Mouse (Mus musculus): ENCODE results near the gene Spdl1. TPM values are rescaled to one million over a fixed set of nuclear protein-coding genes. Genes with fewer than 3 reads are reported as not detected.

The Spdl1 gene
- 19.8 and 20.0 TPM in 2 replicates for polyA plus RNA-seq (2016; fragmentation: Nextera tagmentation; extraction: Ambion mirVana)

- H3K4me2 ChIP-seq: peak within 1 kb of the TSS; percentile 84
- peak within 1 kb of the TSS; percentile 83 for H3K4me3 ChIP-seq
- H3K27me3 ChIP-seq (replicated peaks): 0 out of 2 replicates have a peak, but pooled peaks cover 9% of the 10 kb centered on the region
- peaks cover 28% of the 10 kb centered on the region for H3K36me3 ChIP-seq
- peak; percentile 96 for ATAC-seq
- H3K9ac ChIP-seq: peak within 1 kb of the TSS; percentile 84
- H3K9me3 ChIP-seq (replicated peaks): no peaks in the 10 kb centered on the region
- WGBS (ENCODE audit: insufficient replicate concordance): under 1% methylated on average over 49 of the region's 49 CpGs
- H3K27ac ChIP-seq: peak within 1 kb of the TSS; percentile 91
- H3K4me1 ChIP-seq: peaks cover 22% of the 10 kb centered on the region
Measured at GRCm38 (mm10) chr11:34833318-34834086, at the start of gene Spdl1. TSS of gene Spdl1 (minus strand) at chr11:34833641.

DNA sequence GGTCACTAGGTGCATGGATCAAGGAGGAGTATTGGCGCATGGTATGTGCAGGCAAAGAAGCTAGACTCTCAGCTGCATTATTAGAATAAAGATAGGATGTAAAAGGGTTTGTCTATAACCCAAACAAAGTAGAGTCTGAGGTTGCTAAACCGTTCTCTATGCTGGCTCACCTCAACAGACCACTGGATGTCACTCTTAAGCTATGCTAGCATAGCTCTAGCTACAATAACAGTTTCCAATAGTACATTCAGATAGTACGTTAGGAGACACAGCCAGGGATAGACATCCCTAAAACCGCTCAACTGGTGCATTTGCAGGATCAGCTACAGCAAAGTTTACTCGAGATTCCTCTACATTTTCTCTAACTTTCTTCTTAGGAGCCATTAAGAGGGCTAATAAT is 48.1 kb upstream of the Spdl1 start:
- H3K9me3 ChIP-seq (replicated peaks): no peaks in the 10 kb centered on the region
- no peak overlapping the region for H3K4me3 ChIP-seq
- no peaks in the 10 kb centered on the region for H3K27me3 ChIP-seq (replicated peaks)
- 34% methylated on average over 5 of the region's 5 CpGs for WGBS (ENCODE audit: insufficient replicate concordance)
- ATAC-seq: no peak
- H3K4me1 ChIP-seq: no peaks in the 10 kb centered on the region
- no peak overlapping the region for H3K9ac ChIP-seq
- H3K4me2 ChIP-seq: no peak overlapping the region
- no peak overlapping the region for H3K27ac ChIP-seq
- H3K36me3 ChIP-seq: no peaks in the 10 kb centered on the region

- no peak overlapping the region for H3K27ac ChIP-seq
- H3K4me1 ChIP-seq: no peaks in the 10 kb centered on the region
- no peaks in the 10 kb centered on the region for H3K36me3 ChIP-seq
- H3K9me3 ChIP-seq (replicated peaks): no peaks in the 10 kb centered on the region
- H3K27me3 ChIP-seq (replicated peaks): no peaks in the 10 kb centered on the region
- no peak overlapping the region for H3K4me2 ChIP-seq
- no peak for ATAC-seq
- H3K4me3 ChIP-seq: no peak overlapping the region
- H3K9ac ChIP-seq: no peak overlapping the region
- WGBS (ENCODE audit: insufficient replicate concordance): 33% methylated on average over 1 of the region's 1 CpGs
Measured at GRCm38 (mm10) chr11:34879678-34880077, 46.2 kb upstream of the Spdl1 start.

DNA sequence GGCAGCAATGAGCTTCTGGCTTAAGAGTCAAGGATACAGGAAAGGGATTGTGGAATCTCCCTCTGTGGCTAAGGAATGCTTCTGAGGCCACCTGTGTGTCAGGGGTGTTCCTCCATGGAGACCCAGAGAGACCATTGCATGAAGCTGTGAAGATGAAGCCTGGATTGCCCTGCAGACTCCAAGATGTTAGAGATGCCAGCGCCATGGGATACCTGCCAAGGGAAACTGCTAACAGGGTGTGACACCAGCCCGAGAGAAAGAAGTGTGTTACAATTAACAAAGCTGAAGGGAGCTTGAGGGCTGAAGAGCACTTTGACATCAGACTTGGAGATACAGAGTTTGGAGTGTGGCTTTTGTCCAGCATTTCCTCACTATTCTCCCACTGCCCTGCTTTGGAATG is 40.4 kb upstream of the Spdl1 start:
- no peak overlapping the region for H3K4me3 ChIP-seq
- H3K9ac ChIP-seq: no peak overlapping the region
- no peaks in the 10 kb centered on the region for H3K27me3 ChIP-seq (replicated peaks)
- H3K4me2 ChIP-seq: no peak overlapping the region
- H3K36me3 ChIP-seq: no peaks in the 10 kb centered on the region
- H3K27ac ChIP-seq: no peak overlapping the region
- H3K4me1 ChIP-seq: no peaks in the 10 kb centered on the region
- WGBS (ENCODE audit: insufficient replicate concordance): 52% methylated on average over 2 of the region's 2 CpGs
- no peaks in the 10 kb centered on the region for H3K9me3 ChIP-seq (replicated peaks)
- ATAC-seq: no peak

DNA sequence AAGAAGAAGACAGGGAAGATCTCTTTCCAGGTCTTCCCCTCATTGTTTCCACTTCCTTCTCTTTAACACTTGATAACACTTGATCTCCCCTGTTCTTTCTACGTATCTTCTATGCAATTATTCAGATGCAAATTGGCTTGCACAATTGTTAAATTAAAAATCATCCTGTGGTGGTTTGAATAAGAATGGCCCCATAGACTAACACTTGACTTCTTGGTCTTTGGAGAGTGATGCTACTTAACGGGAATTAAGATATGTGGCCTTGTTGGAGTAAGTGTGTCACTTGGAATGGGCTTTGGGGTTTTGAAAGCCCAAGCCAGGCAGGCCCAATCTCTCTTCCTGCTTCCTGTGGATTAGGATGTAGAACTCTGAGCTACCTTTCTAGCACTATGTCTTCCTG is 39.0 kb upstream of the Spdl1 start:
- 45% methylated on average over 2 of the region's 2 CpGs for WGBS (ENCODE audit: insufficient replicate concordance)
- no peak for ATAC-seq
- Histone ChIP-seq H3K4me2 (no peak overlapping the region), H3K36me3 (no peaks in the 10 kb centered on the region), H3K9ac (no peak overlapping the region), H3K9me3 (replicated peaks) (no peaks in the 10 kb centered on the region), H3K4me3 (no peak overlapping the region), H3K27ac (no peak overlapping the region), H3K4me1 (no peaks in the 10 kb centered on the region), H3K27me3 (replicated peaks) (no peaks in the 10 kb centered on the region)

GRCm38 (mm10) chr11:34871991-34872390 is 38.5 kb upstream of the Spdl1 start:
- Histone ChIP-seq H3K27me3 (replicated peaks) (no peaks in the 10 kb centered on the region), H3K9ac (no peak overlapping the region), H3K27ac (no peak overlapping the region), H3K36me3 (no peaks in the 10 kb centered on the region), H3K4me2 (no peak overlapping the region), H3K4me3 (no peak overlapping the region), H3K9me3 (replicated peaks) (no peaks in the 10 kb centered on the region), H3K4me1 (no peaks in the 10 kb centered on the region)
- 52% methylated on average over 3 of the region's 3 CpGs for WGBS (ENCODE audit: insufficient replicate concordance)
- no peak for ATAC-seq

DNA sequence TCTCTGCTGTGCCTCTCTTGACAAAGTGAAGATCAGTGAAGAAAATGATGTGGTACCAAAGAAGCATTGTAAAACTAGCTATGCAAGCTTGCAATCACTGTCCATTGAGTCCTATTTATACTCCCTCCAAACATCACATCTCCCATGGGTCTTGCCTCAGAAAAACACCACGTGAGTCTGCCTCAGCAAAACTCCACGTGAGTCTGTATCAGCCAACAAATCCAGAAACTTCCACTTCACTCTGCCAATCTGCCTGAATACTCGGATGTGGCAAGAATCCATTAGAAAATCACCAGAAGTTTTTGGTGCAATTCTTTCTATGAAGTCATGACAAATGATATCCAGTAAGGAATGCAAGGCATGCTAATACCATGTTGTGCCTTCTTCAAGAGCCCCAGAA is 38.0 kb upstream of the Spdl1 start:
- Histone ChIP-seq H3K36me3 (no peaks in the 10 kb centered on the region), H3K27me3 (replicated peaks) (no peaks in the 10 kb centered on the region), H3K4me1 (no peaks in the 10 kb centered on the region), H3K9me3 (replicated peaks) (no peaks in the 10 kb centered on the region), H3K4me3 (no peak overlapping the region), H3K9ac (no peak overlapping the region), H3K27ac (no peak overlapping the region), H3K4me2 (no peak overlapping the region)
- no peak for ATAC-seq
- WGBS (ENCODE audit: insufficient replicate concordance): 53% methylated on average over 3 of the region's 3 CpGs

DNA sequence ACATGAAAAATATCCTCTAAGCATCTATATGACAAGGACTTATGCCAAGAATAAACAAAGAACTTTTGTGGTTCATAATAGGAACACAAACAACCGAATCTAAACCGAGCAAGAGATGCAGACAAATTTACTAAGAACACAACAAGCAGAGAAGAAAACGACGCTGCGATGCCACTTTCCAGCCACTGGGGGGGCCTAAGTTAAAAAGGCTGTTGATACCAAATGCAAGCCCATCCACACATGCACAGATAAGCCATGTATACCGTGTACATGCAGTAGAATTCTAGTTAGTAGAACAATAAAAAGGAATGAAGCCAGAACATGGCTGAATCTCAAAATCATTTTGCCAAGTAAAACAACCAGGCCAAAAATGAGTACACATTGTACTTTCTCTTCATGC is 35.2 kb upstream of the Spdl1 start:
- Histone ChIP-seq H3K4me3 (no peak overlapping the region), H3K4me1 (no peaks in the 10 kb centered on the region), H3K27me3 (replicated peaks) (no peaks in the 10 kb centered on the region), H3K27ac (no peak overlapping the region), H3K36me3 (no peaks in the 10 kb centered on the region), H3K4me2 (no peak overlapping the region), H3K9me3 (replicated peaks) (no peaks in the 10 kb centered on the region), H3K9ac (no peak overlapping the region)
- no peak for ATAC-seq
- WGBS (ENCODE audit: insufficient replicate concordance): 34% methylated on average over 6 of the region's 6 CpGs

DNA sequence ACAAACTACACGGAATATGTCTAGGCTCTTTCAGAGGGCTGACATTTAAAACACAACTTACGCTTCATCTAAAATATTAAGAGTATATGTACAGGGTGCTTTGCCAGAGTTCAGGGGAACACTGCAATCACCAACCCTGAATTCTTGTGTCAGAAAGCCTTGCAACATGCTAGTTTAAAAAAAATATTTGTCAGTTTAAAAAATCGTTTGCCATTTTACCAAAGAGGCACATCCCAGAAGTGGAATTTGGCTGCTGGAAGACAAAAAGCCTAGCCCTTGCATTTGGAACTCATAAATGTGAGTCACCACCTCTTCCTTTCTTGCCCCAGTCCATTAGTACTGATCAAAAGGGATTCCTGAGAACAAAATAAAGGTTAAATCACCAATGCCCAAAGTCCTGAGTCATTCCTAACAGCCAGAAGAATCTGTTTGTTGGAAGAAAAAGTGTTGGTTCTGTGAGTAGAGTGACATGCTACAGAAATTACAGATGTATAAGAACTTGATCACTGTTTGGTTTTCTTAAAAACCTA is 32.4 kb upstream of the Spdl1 start:
- H3K4me3 ChIP-seq: no peak overlapping the region
- H3K9ac ChIP-seq: no peak overlapping the region
- WGBS (ENCODE audit: insufficient replicate concordance): 55% methylated on average over 3 of the region's 3 CpGs
- no peak overlapping the region for H3K27ac ChIP-seq
- H3K27me3 ChIP-seq (replicated peaks): no peaks in the 10 kb centered on the region
- no peaks in the 10 kb centered on the region for H3K4me1 ChIP-seq
- H3K4me2 ChIP-seq: no peak overlapping the region
- no peaks in the 10 kb centered on the region for H3K9me3 ChIP-seq (replicated peaks)
- ATAC-seq: no peak
- H3K36me3 ChIP-seq: no peaks in the 10 kb centered on the region

DNA sequence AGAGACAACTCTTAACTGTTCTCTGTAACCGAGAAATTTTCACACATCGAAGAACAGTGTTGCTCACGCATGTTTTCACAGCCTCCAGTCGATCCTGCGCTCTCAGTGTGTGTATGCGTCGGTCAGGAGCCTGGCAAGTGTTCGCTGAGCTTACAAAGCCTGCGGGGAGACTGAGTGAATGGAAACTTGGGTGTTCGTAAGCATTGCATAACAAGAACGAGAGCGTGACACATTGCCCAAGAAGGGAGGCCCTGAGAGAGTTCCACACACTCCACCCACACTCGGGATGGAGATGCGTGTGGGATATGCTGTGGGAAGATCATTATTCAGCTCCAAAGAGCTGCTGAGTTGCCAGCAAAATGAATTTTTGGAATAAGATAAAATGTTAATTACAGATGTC is 31.7 kb upstream of the Spdl1 start:
- no peaks in the 10 kb centered on the region for H3K27me3 ChIP-seq (replicated peaks)
- no peak overlapping the region for H3K9ac ChIP-seq
- no peak overlapping the region for H3K4me2 ChIP-seq
- whole genome bisulfite sequencing (ENCODE audit: insufficient replicate concordance): 76% methylated on average over 14 of the region's 14 CpGs
- H3K36me3 ChIP-seq: no peaks in the 10 kb centered on the region
- no peaks in the 10 kb centered on the region for H3K4me1 ChIP-seq
- H3K9me3 ChIP-seq (replicated peaks): no peaks in the 10 kb centered on the region
- H3K27ac ChIP-seq: no peak overlapping the region
- ATAC-seq: no peak
- no peak overlapping the region for H3K4me3 ChIP-seq

DNA sequence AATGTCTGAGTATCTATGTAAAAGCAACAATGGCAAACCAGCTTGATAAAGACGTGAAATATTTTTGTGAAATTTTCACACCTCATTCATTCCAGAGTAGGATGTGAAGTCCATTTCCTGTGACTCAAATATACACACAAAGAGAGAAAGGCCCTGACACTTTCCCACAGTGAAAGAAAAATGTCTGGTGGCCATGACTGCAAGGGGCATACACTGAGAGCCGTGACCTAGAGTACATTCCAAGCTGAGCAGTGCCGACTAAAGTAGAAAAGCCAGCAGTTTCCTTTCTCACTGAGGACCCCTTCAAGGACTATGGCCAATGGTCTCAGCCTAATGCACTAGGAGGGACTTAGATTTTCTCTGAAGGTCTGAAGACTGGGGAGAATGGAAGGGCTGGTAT is 23.2 kb upstream of the Spdl1 start:
- Histone ChIP-seq H3K9me3 (replicated peaks) (no peaks in the 10 kb centered on the region), H3K4me2 (no peak overlapping the region), H3K4me1 (no peaks in the 10 kb centered on the region), H3K27ac (no peak overlapping the region), H3K27me3 (replicated peaks) (no peaks in the 10 kb centered on the region), H3K36me3 (no peaks in the 10 kb centered on the region), H3K9ac (no peak overlapping the region), H3K4me3 (no peak overlapping the region)
- WGBS (ENCODE audit: insufficient replicate concordance): 40% methylated on average over 3 of the region's 3 CpGs
- ATAC-seq: no peak

- Histone ChIP-seq H3K9ac (no peak overlapping the region), H3K27ac (no peak overlapping the region)
- WGBS (ENCODE audit: insufficient replicate concordance): 64% methylated on average over 5 of the region's 5 CpGs
Measured at GRCm38 (mm10) chr11:34846268-34846652, 12.8 kb upstream of the Spdl1 start.

More at GRCm38 (mm10) chr11:34846268-34846652, 12.8 kb upstream of the Spdl1 start:
- Histone ChIP-seq H3K4me3 (no peak overlapping the region), H3K36me3 (no peaks in the 10 kb centered on the region), H3K27me3 (replicated peaks) (0 out of 2 replicates have a peak, but pooled peaks cover 3% of the 10 kb centered on the region), H3K4me2 (no peak overlapping the region), H3K4me1 (no peaks in the 10 kb centered on the region), H3K9me3 (replicated peaks) (no peaks in the 10 kb centered on the region)
- ATAC-seq: no peak
